18 mouse cellular contexts compared by ENCODE assay signal in the genomic region with DNA sequence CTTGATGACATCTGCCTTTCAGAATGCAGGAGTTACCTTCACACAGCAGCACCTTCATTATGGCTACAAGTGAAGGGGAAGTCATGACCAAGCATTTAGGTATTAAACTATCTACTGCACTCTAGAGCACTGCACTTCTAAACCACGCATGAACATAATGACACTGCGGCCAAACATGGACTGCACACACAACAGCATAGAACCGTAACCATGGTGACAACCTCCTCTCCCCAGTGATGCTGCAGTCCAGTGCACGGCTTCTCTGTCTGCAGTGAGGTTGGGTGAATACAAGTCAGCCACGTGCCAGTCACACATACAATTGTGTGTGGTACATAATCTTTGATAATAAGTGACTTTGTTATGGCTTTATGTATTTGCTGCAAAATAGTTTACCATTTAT. TPM values are rescaled to one million over a fixed set of nuclear protein-coding genes. Genes with fewer than 3 reads are reported as not detected.
DNase-seq lines count a peak whose midpoint lies in the region; ATAC-seq and TF ChIP-seq lines count a peak whose summit lies in the region.
"Had no signal": no experiment of that assay in that cellular context is flagged by ENCODE, and none has a peak within 500 bp of the region (broad histone marks: within the 10 kb centered on the region; RNA-seq: fewer than 3 reads in every experiment).

No protein-coding gene starts in this region.

- H3K9me3 ChIP-seq in midbrain, embryonic 11.5 days (ENCODE audit: control insufficient read depth, low read length), result no peaks in the 10 kb centered on the region
- H3K9me3 ChIP-seq in midbrain, embryonic 10.5 days (replicated peaks), result no peaks in the 10 kb centered on the region
- H3K9me3 ChIP-seq in hindbrain, embryonic 13.5 days, result no peaks in the 10 kb centered on the region
- no peaks in the 10 kb centered on the region for H3K9me3 ChIP-seq in midbrain, embryonic 13.5 days
- no peaks in the 10 kb centered on the region for H3K9me3 ChIP-seq in limb, embryonic 10.5 days (replicated peaks)

- H3K27me3 ChIP-seq in midbrain, embryonic 11.5 days (ENCODE audit: control insufficient read depth, insufficient read depth, low read length), result no peaks in the 10 kb centered on the region
- H3K27me3 ChIP-seq in midbrain, embryonic 10.5 days (ENCODE audit: low read depth, poor library complexity, severe bottlenecking), result no peaks in the 10 kb centered on the region
- no peaks in the 10 kb centered on the region for H3K27me3 ChIP-seq in hindbrain, embryonic 13.5 days
- H3K27me3 ChIP-seq in midbrain, embryonic 13.5 days, result no peaks in the 10 kb centered on the region
- H3K27me3 ChIP-seq in limb, embryonic 10.5 days (ENCODE audit: low read depth, poor library complexity, severe bottlenecking), result no peaks in the 10 kb centered on the region

- H3K27ac ChIP-seq in midbrain, embryonic 11.5 days (ENCODE audit: low read depth, low read length), result no peak overlapping the region
- H3K27ac ChIP-seq in midbrain, embryonic 10.5 days (replicated peaks), result no peak overlapping the region
- 0 out of 2 replicates have a peak overlapping the region, but pooled peaks have one; percentile 40 for H3K27ac ChIP-seq in hindbrain, embryonic 13.5 days
- H3K27ac ChIP-seq in midbrain, embryonic 13.5 days, result no peak overlapping the region
- no peak overlapping the region for H3K27ac ChIP-seq in limb, embryonic 10.5 days
- H3K27ac ChIP-seq in layer of hippocampus, adult 2 months, result no peak overlapping the region
- H3K27ac ChIP-seq: gastrocnemius, adult 2 months had no signal

- H3K36me3 ChIP-seq in midbrain, embryonic 11.5 days (ENCODE audit: control insufficient read depth, insufficient read depth, low read length), result no peaks in the 10 kb centered on the region
- peaks cover 16% of the 10 kb centered on the region for H3K36me3 ChIP-seq in midbrain, embryonic 10.5 days
- H3K36me3 ChIP-seq in hindbrain, embryonic 13.5 days, result peaks cover 12% of the 10 kb centered on the region
- H3K36me3 ChIP-seq in midbrain, embryonic 13.5 days, result peaks cover 15% of the 10 kb centered on the region
- H3K36me3 ChIP-seq in limb, embryonic 10.5 days, result peaks cover 12% of the 10 kb centered on the region

- ATAC-seq in midbrain, embryonic 11.5 days (ENCODE audit: low FRiP score), result peak; percentile 72
- ATAC-seq in hindbrain, embryonic 13.5 days (ENCODE audit: low FRiP score), result peak; percentile 63
- ATAC-seq in midbrain, embryonic 13.5 days, result peak; percentile 83

- H3K4me1 ChIP-seq in midbrain, embryonic 11.5 days (ENCODE audit: control insufficient read depth, insufficient read depth, low read length), result 0 out of 2 replicates have a peak, but pooled peaks cover 2% of the 10 kb centered on the region
- peaks cover 10% of the 10 kb centered on the region for H3K4me1 ChIP-seq in midbrain, embryonic 10.5 days
- peaks cover 10% of the 10 kb centered on the region for H3K4me1 ChIP-seq in hindbrain, embryonic 13.5 days (replicated peaks)
- peaks cover 8% of the 10 kb centered on the region for H3K4me1 ChIP-seq in midbrain, embryonic 13.5 days (replicated peaks)
- H3K4me1 ChIP-seq in limb, embryonic 10.5 days, result no peaks in the 10 kb centered on the region

- no peak for TF ChIP-seq CTCF in layer of hippocampus, adult 2 months (conservative IDR thresholded peaks at IDR 0.05)

- H3K4me3 ChIP-seq in midbrain, embryonic 11.5 days (ENCODE audit: low read depth, low read length), result no peak overlapping the region
- no peak overlapping the region for H3K4me3 ChIP-seq in midbrain, embryonic 10.5 days
- H3K4me3 ChIP-seq in hindbrain, embryonic 13.5 days, result no peak overlapping the region
- H3K4me3 ChIP-seq in midbrain, embryonic 13.5 days (replicated peaks), result no peak overlapping the region
- no peak overlapping the region for H3K4me3 ChIP-seq in limb, embryonic 10.5 days
- no peak overlapping the region for H3K4me3 ChIP-seq in layer of hippocampus, adult 2 months
- H3K4me3 ChIP-seq: erythroblast, embryonic 14.5 days; gastrocnemius, adult 2 months; myocyte had no signal

- no peak overlapping the region for H3K9ac ChIP-seq in midbrain, embryonic 11.5 days (ENCODE audit: low read length)
- H3K9ac ChIP-seq in hindbrain, embryonic 13.5 days, result no peak overlapping the region
- no peak overlapping the region for H3K9ac ChIP-seq in midbrain, embryonic 13.5 days (replicated peaks)

- 50% methylated on average over 5 of the region's 5 CpGs for WGBS in midbrain, embryonic 11.5 days
- WGBS in midbrain, embryonic 10.5 days, result 70% methylated on average over 5 of the region's 5 CpGs
- WGBS in hindbrain, embryonic 13.5 days, result 29% methylated on average over 5 of the region's 5 CpGs
- WGBS in midbrain, embryonic 13.5 days, result 38% methylated on average over 5 of the region's 5 CpGs
- WGBS in limb, embryonic 10.5 days, result 90% methylated on average over 5 of the region's 5 CpGs

- DNase-seq in midbrain, embryonic 11.5 days (ENCODE audit: low spot score, missing footprints), result no peak
- DNase-seq in midbrain, embryonic 10.5 days (ENCODE audit: low spot score), result no peak
- DNase-seq in retina, postnatal 1 day, result peak; percentile 26
- no peak for DNase-seq in limb, embryonic 10.5 days (ENCODE audit: low spot score)
- DNase-seq in layer of hippocampus, adult 2 months (ENCODE audit: low spot score in 2 of 2), result no peak
- DNase-seq: cerebellum, adult 18-20 months; gastrocnemius, adult 2 months; kidney, adult 11 months; lung, postnatal 36 days had no signal

- H3K4me2 ChIP-seq in midbrain, embryonic 11.5 days, result no peak overlapping the region
- H3K4me2 ChIP-seq in hindbrain, embryonic 13.5 days, result no peak overlapping the region
- H3K4me2 ChIP-seq in midbrain, embryonic 13.5 days (replicated peaks), result no peak overlapping the region

RNA-seq across cellular contexts. Expression of gene Nhlrc3, which starts 17.6 kb away (rescaled TPM):
- 8.7 and 9.7 TPM in 2 replicates for polyA plus RNA-seq in midbrain, embryonic 11.5 days (2014; fragmentation: Nextera tagmentation; extraction: Ambion mirVana)
- 11.4 and 12.0 TPM in 2 replicates for polyA plus RNA-seq in midbrain, embryonic 10.5 days (2016; fragmentation: Nextera tagmentation; extraction: Ambion mirVana)
- polyA plus RNA-seq in hindbrain, embryonic 13.5 days (2015; fragmentation: Nextera tagmentation; extraction: Ambion mirVana), result 9.4 and 10.2 TPM in 2 replicates
- 9.7 and 11.8 TPM in 2 replicates for polyA plus RNA-seq in midbrain, embryonic 13.5 days (2015; fragmentation: Nextera tagmentation; extraction: Ambion mirVana)
- polyA plus RNA-seq in limb, embryonic 10.5 days (2016; fragmentation: Nextera tagmentation; extraction: Ambion mirVana), result 7.6 and 10.3 TPM in 2 replicates
- 10 to 100 TPM in 1 of 2 experiments, 1 to 10 TPM in 1; 9.8 to 11.7 TPM for total RNA-seq in layer of hippocampus, adult 2 months (2021)

RNA-seq across cellular contexts. Expression of gene Proser1, which starts 17.9 kb away (rescaled TPM):
- 20.7 and 24.1 TPM in 2 replicates for polyA plus RNA-seq in midbrain, embryonic 11.5 days (2014; fragmentation: Nextera tagmentation; extraction: Ambion mirVana)
- polyA plus RNA-seq in midbrain, embryonic 10.5 days (2016; fragmentation: Nextera tagmentation; extraction: Ambion mirVana), result 22.1 and 23.0 TPM in 2 replicates
- 24.8 and 27.5 TPM in 2 replicates for polyA plus RNA-seq in hindbrain, embryonic 13.5 days (2015; fragmentation: Nextera tagmentation; extraction: Ambion mirVana)
- 28.7 and 33.2 TPM in 2 replicates for polyA plus RNA-seq in midbrain, embryonic 13.5 days (2015; fragmentation: Nextera tagmentation; extraction: Ambion mirVana)
- polyA plus RNA-seq in limb, embryonic 10.5 days (2016; fragmentation: Nextera tagmentation; extraction: Ambion mirVana), result 22.1 and 24.3 TPM in 2 replicates
- 10 to 100 TPM; 24.8 to 29.6 TPM for total RNA-seq in layer of hippocampus, adult 2 months (2021)

RNA-seq across cellular contexts. Expression of gene Stoml3, which starts 42.9 kb away (rescaled TPM):
- not detected in 2 replicates for polyA plus RNA-seq in midbrain, embryonic 11.5 days (2014; fragmentation: Nextera tagmentation; extraction: Ambion mirVana)
- polyA plus RNA-seq in midbrain, embryonic 10.5 days (2016; fragmentation: Nextera tagmentation; extraction: Ambion mirVana), result not detected in 2 replicates
- not detected in 2 replicates for polyA plus RNA-seq in hindbrain, embryonic 13.5 days (2015; fragmentation: Nextera tagmentation; extraction: Ambion mirVana)
- not detected in 2 replicates for polyA plus RNA-seq in midbrain, embryonic 13.5 days (2015; fragmentation: Nextera tagmentation; extraction: Ambion mirVana)
- polyA plus RNA-seq in limb, embryonic 10.5 days (2016; fragmentation: Nextera tagmentation; extraction: Ambion mirVana), result not detected in 2 replicates
- total RNA-seq in layer of hippocampus, adult 2 months (2021), result under 1 TPM; 0.33 to 0.37 TPM
- total RNA-seq: gastrocnemius, adult 2 months; heart, adult 8-10 months; heart, postnatal 25 days had no signal
- polyA plus RNA-seq: erythroblast, embryonic 14.5 days; large intestine, adult 2 months; limb, embryonic 11.5 days; liver, embryonic 16.5 days; myocyte had no signal
